Mouse (Mus musculus) E14TG2a.4 (cell line): ENCODE data around the gene Ddx52.

Source experiments
- H3K27me3 ChIP-seq: 2 replicates; pipeline ENCODE4 v1.6.1; 2014; ENCODE audit warnings: low read length, control low read depth; ENCODE audit not compliant: insufficient read depth
- H3K36me3 ChIP-seq: 2 replicates; pipeline ENCODE4 v1.6.1; 2014; ENCODE audit warnings: low read length, control low read depth; ENCODE audit not compliant: insufficient read depth
- H3K4me1 ChIP-seq: replicated peaks from 2 replicates; pipeline ENCODE4 v1.6.1; 2014; ENCODE audit warnings: low read depth, low read length, control low read depth
- H3K4me3 ChIP-seq: replicated peaks from 2 replicates; pipeline ENCODE4 v1.5.1; 2014; ENCODE audit warnings: mild to moderate bottlenecking, low read length
- H3K9me3 ChIP-seq: 2 replicates; pipeline ENCODE4 v1.6.1; 2014; ENCODE audit warnings: low read length, control low read depth
- CTCF ChIP-seq: conservative IDR thresholded peaks from 2 replicates; pipeline ENCODE4 v1.5.1; 2014; ENCODE audit warnings: low read length
- NANOG ChIP-seq: IDR thresholded peaks from 2 replicates; pipeline ENCODE4 v1.6.1; 2014; ENCODE audit warnings: borderline replicate concordance, low read length, mixed read lengths
- POU5F1 ChIP-seq: IDR thresholded peaks from 2 replicates; pipeline ENCODE4 v1.6.1; 2014; ENCODE audit warnings: low read length, borderline replicate concordance

Gene Ddx52

GRCm38 (mm10) chr11:83976236-83976977 is 34.5 kb downstream of the Ddx52 start:
- no peak overlapping the region for H3K4me3 ChIP-seq
- H3K9me3 ChIP-seq, result no peaks in the 10 kb centered on the region
- peaks cover 22% of the 10 kb centered on the region for H3K4me1 ChIP-seq
- TF ChIP-seq POU5F1 (no peak), CTCF (no peak), NANOG (no peak)
- H3K27me3 ChIP-seq, result no peaks in the 10 kb centered on the region
- peaks cover 37% of the 10 kb centered on the region for H3K36me3 ChIP-seq

DNA sequence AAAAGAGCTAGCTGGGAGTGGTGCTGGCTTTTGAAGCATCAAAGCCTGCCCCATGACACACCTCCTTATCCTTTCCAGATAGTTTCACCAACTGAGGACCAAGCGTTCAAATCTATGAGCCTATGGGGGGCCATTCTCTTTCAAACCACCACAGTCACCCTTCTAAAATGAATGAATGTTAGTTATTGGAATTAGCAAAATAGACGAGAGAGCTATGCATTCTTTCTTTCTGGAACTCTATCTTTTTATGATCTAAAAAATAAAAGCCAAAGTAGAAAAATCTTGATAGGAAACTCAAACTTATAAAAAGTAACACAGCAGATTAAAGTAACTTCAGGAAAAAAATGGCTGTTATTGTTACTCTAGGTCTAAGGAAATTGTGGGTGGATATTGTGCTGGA is 35.9 kb downstream of the Ddx52 start:
- TF ChIP-seq POU5F1, result no peak
- TF ChIP-seq CTCF, result no peak
- TF ChIP-seq NANOG, result no peak
- Histone ChIP-seq H3K4me1 (peaks cover 22% of the 10 kb centered on the region), H3K27me3 (no peaks in the 10 kb centered on the region), H3K4me3 (no peak overlapping the region), H3K9me3 (no peaks in the 10 kb centered on the region), H3K36me3 (peaks cover 46% of the 10 kb centered on the region)

DNA sequence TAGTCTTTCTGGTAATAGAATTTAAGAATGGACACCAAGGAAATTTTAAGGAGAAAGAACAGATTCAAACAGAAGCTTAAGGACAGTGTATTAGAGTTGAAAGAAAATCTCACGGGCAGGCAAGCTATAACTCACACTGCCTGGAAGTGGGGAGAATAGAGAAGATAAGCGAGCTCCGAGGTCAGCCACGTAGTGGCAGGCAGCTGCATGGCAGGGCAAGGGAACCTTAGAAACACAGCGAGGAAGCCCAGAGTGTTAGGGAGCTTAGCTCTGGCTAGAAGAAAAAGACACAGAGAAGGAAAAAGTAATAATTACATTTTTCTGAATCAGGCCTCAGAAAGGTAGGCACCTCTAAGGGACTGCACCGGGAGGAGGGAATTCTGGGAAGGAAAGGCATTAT is 38.1 kb downstream of the Ddx52 start:
- Histone ChIP-seq H3K4me3 (no peak overlapping the region), H3K36me3 (peaks cover 55% of the 10 kb centered on the region), H3K9me3 (no peaks in the 10 kb centered on the region), H3K4me1 (peaks cover 8% of the 10 kb centered on the region), H3K27me3 (no peaks in the 10 kb centered on the region)
- TF ChIP-seq NANOG (no peak), POU5F1 (no peak), CTCF (no peak)

- Histone ChIP-seq H3K27me3 (no peaks in the 10 kb centered on the region), H3K4me3 (no peak overlapping the region), H3K36me3 (peaks cover 65% of the 10 kb centered on the region)
Observed at GRCm38 (mm10) chr11:83981338-83981737, 39.5 kb downstream of the Ddx52 start.

GRCm38 (mm10) chr11:83991701-83992100 is 49.8 kb downstream of the Ddx52 start:
- Histone ChIP-seq H3K36me3 (peaks cover 64% of the 10 kb centered on the region), H3K4me3 (no peak overlapping the region), H3K27me3 (no peaks in the 10 kb centered on the region), H3K4me1 (peaks cover 18% of the 10 kb centered on the region), H3K9me3 (no peaks in the 10 kb centered on the region)
- TF ChIP-seq CTCF, result no peak

More at GRCm38 (mm10) chr11:83981338-83981737, 39.5 kb downstream of the Ddx52 start:
- H3K4me1 ChIP-seq, result no peaks in the 10 kb centered on the region; the same call in 1 of the 2 replicates
- no peaks in the 10 kb centered on the region for H3K9me3 ChIP-seq
- TF ChIP-seq CTCF (no peak), POU5F1 (no peak), NANOG (no peak)

- no peak for TF ChIP-seq NANOG
- TF ChIP-seq CTCF, result no peak
- no peak for TF ChIP-seq POU5F1
- H3K27me3 ChIP-seq, result no peaks in the 10 kb centered on the region
- no peak overlapping the region for H3K4me3 ChIP-seq
- H3K36me3 ChIP-seq, result peaks cover 67% of the 10 kb centered on the region
- H3K9me3 ChIP-seq, result no peaks in the 10 kb centered on the region
- H3K4me1 ChIP-seq, result peaks cover 18% of the 10 kb centered on the region
Observed at GRCm38 (mm10) chr11:83993428-83993827, 51.6 kb downstream of the Ddx52 start.

DNA sequence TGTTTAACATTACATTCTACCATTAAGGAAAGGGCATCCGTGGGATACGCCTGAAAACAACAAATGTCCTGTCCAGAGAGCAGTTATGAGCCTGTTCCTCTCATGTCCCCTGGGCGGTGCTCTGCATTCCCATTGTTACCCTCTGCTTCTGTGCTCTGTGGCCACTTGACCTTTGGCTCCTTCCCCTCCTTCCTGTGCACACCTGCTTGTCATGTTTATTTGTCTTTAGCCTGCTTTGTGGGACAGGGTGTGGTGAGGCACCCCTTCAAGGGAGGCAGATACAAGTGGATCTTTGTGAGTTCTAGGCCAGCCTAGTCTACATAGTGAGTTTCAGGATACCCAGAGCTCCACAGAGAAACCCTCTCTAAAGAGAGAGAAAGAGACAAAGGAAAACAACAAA is 52.6 kb downstream of the Ddx52 start:
- no peaks in the 10 kb centered on the region for H3K9me3 ChIP-seq
- no peaks in the 10 kb centered on the region for H3K27me3 ChIP-seq
- H3K36me3 ChIP-seq, result peaks cover 70% of the 10 kb centered on the region
- H3K4me1 ChIP-seq, result peaks cover 18% of the 10 kb centered on the region
- TF ChIP-seq POU5F1, result no peak
- no peak for TF ChIP-seq NANOG
- no peak for TF ChIP-seq CTCF
- no peak overlapping the region for H3K4me3 ChIP-seq

- TF ChIP-seq NANOG (no peak), POU5F1 (no peak), CTCF (no peak)
- Histone ChIP-seq H3K27me3 (no peaks in the 10 kb centered on the region), H3K36me3 (peaks cover 65% of the 10 kb centered on the region), H3K9me3 (no peaks in the 10 kb centered on the region), H3K4me1 (peaks cover 18% of the 10 kb centered on the region), H3K4me3 (no peak overlapping the region)
Observed at GRCm38 (mm10) chr11:83995535-83995950, 53.7 kb downstream of the Ddx52 start.

- TF ChIP-seq POU5F1, result no peak
- TF ChIP-seq CTCF, result no peak
- no peak for TF ChIP-seq NANOG
- Histone ChIP-seq H3K36me3 (peaks cover 55% of the 10 kb centered on the region), H3K4me3 (no peak overlapping the region)
Observed at GRCm38 (mm10) chr11:83997171-83997868, 55.5 kb downstream of the Ddx52 start.

More at GRCm38 (mm10) chr11:83997171-83997868, 55.5 kb downstream of the Ddx52 start:
- Histone ChIP-seq H3K9me3 (no peaks in the 10 kb centered on the region), H3K27me3 (no peaks in the 10 kb centered on the region), H3K4me1 (peaks cover 18% of the 10 kb centered on the region)
